Mouse (Mus musculus): ENCODE data around the gene Camk2b.

DNA sequence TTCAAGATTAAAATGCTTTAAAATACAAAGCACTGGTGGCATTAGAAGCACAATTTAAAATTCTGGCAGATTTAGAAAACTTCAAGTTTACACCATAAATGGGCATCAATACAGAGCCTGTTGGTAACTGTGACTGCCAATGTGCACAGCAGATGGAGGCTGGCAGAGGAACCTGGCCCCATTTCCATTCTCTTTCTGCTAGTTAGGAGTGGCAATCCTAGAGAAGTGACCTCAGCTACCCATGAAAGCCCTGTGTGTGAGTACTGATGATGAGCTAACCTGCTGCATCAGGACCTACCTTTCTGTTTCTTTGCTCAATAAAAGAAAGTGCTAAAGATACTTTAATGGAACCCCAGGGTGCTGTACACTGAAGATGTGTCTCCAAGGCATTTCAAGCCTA, 43.8 kb upstream of the Camk2b start:
- TF ChIP-seq CTCF (IDR thresholded peaks at IDR 0.05; ENCODE audit: borderline replicate concordance, insufficient read depth, low read depth, low read length) (no peak), POLR2A (IDR thresholded peaks at IDR 0.05; ENCODE audit: borderline replicate concordance, insufficient read depth, low read length) (no peak)
